Mouse (Mus musculus): ENCODE results near the gene Rtf1. TPM values are rescaled to one million over a fixed set of nuclear protein-coding genes. Genes with fewer than 3 reads are reported as not detected.

Rtf1 gene
- polyA plus RNA-seq, 1 experiment from 2014 or later, result 46.8 TPM

DNA sequence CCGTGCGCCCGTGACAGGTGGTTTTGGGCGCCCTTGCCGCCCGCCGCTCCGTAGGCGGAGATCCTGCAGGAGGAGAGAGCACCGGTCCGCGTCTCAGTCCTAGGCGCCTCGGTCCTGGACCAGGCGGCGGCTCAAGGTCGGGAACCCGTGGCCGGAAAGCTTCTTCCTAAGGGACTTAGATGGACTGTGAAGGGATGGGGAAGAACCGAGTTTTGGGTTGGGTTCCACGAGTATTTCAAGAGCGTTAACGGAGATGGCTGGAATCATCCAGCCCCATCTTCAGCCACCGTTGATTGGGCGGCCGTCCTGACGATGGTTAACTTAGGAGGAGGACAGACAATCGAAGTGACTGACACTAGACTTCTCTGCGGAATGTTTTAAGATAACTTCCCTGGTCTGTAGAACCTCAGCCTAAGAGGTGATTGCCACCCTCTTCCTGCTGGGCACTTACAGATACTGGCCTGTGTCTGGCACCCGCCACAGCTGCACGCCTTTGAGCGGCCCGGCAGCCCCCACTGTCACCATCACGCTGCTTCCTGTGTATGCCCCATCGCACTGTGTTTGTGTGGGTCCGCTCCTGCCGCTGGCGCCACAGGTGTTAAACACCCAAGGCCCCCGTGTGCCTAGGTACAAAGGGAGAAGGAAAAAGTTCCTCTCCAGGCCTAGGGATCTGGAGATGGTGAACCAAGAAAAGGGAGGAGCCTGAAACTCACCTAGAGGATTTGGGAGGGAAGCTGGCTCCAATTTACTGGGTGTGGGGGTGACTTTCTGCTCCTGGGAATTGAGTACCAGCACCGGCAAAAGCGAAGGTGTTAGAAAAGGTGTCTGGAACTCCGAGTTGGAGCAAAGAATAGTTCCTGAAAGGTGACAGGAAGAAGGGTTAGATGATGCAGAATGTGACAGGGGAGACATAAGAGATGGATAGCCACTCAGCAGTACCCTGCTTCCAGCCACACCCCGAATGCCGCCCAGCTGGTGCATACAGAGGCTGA lies 84.3 kb downstream of the Rtf1 start:
- Histone ChIP-seq H3K9ac (no peak overlapping the region), H3K4me1 (peaks cover 17% of the 10 kb centered on the region), H3K27ac (no peak overlapping the region), H3K9me3 (no peaks in the 10 kb centered on the region), H3K4me3 (peak overlapping the region; percentile 55), H3K4me2 (peak overlapping the region; percentile 100), H3K36me3 (peaks cover 6% of the 10 kb centered on the region), H3K27me3 (peaks cover 66% of the 10 kb centered on the region)
- 5% methylated on average over 44 of the region's 44 CpGs for whole genome bisulfite sequencing
- ATAC-seq (ENCODE audit: insufficient number of reproducible peaks, low FRiP score, low TSS enrichment, low read depth), result no peak

GRCm38 (mm10) chr2:119760251-119760650 lies 85.4 kb downstream of the Rtf1 start, which contains the start of gene Ltk:
TSS of gene Ltk (minus strand) at chr2:119760431.
- Histone ChIP-seq H3K9ac (no peak within 1 kb of the TSS), H3K4me3 (peak within 1 kb of the TSS; percentile 55; the same call in 1 of the 2 replicates), H3K27ac (no peak within 1 kb of the TSS), H3K9me3 (no peaks in the 10 kb centered on the region), H3K27me3 (peaks cover 60% of the 10 kb centered on the region), H3K4me1 (peaks cover 17% of the 10 kb centered on the region), H3K36me3 (peaks cover 17% of the 10 kb centered on the region), H3K4me2 (no peak within 1 kb of the TSS)
- 7% methylated on average over 9 of the region's 9 CpGs for WGBS
- ATAC-seq (ENCODE audit: insufficient number of reproducible peaks, low FRiP score, low TSS enrichment, low read depth), result no peak

DNA sequence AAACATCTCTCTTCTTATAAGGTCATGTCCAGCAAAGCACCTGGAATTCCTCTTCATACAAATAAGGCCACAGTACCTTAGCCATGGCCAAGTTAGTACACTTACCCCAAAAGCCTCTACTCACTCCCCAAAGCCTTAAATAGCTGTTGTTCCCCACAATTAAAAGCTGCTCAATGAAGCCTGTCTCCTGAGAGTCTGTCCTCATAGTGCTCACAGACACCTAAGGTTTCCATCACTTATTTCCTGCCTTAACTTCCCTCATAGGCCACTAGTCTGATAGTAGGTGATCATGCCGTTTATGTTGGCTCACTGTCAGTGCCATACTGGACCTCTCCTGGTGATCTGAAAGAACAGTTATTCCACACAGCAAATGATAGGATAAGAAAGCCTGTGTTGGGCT lies 87.4 kb downstream of the Rtf1 start:
- no peak overlapping the region for H3K9ac ChIP-seq
- H3K4me3 ChIP-seq, result no peak overlapping the region
- H3K9me3 ChIP-seq, result no peaks in the 10 kb centered on the region
- no peak overlapping the region for H3K4me2 ChIP-seq
- peaks cover 43% of the 10 kb centered on the region for H3K27me3 ChIP-seq
- peaks cover 16% of the 10 kb centered on the region for H3K4me1 ChIP-seq
- H3K36me3 ChIP-seq, result peaks cover 28% of the 10 kb centered on the region
- no peak overlapping the region for H3K27ac ChIP-seq
- WGBS, result 71% methylated on average over 1 of the region's 1 CpGs
- no peak for ATAC-seq (ENCODE audit: insufficient number of reproducible peaks, low FRiP score, low TSS enrichment, low read depth)

GRCm38 (mm10) chr2:119763924-119764323 lies 89.1 kb downstream of the Rtf1 start:
- H3K4me1 ChIP-seq, result no peaks in the 10 kb centered on the region
- no peaks in the 10 kb centered on the region for H3K9me3 ChIP-seq
- H3K4me2 ChIP-seq, result no peak overlapping the region
- H3K27ac ChIP-seq, result no peak overlapping the region
- no peak for ATAC-seq (ENCODE audit: insufficient number of reproducible peaks, low FRiP score, low TSS enrichment, low read depth)
- peaks cover 40% of the 10 kb centered on the region for H3K36me3 ChIP-seq
- 70% methylated on average over 4 of the region's 4 CpGs for WGBS
- H3K4me3 ChIP-seq, result no peak overlapping the region
- no peak overlapping the region for H3K9ac ChIP-seq
- H3K27me3 ChIP-seq, result peaks cover 27% of the 10 kb centered on the region

DNA sequence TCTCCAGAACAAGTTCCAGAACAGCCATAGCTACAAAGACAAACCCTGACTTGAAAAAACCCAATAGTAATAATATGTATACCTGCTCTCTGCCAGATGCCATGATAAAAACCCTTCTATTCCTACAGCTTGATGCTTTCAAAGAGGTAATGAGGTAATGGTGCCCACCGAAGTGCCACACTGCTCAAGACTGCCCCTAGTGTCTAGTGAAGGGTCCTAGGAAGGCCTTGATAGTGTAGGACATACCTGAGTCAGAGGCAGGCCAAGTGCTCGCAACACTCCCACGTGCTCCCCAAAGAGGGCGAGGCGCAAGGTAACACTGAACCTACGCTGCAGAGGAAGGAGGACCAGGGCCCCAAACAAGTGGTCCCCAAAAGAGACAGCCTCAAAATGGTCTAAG lies 92.4 kb downstream of the Rtf1 start:
- Histone ChIP-seq H3K4me3 (no peak overlapping the region), H3K4me2 (no peak overlapping the region), H3K27me3 (no peaks in the 10 kb centered on the region), H3K4me1 (no peaks in the 10 kb centered on the region), H3K27ac (no peak overlapping the region), H3K9ac (no peak overlapping the region), H3K36me3 (peaks cover 73% of the 10 kb centered on the region), H3K9me3 (no peaks in the 10 kb centered on the region)
- 91% methylated on average over 6 of the region's 6 CpGs for WGBS
- ATAC-seq (ENCODE audit: insufficient number of reproducible peaks, low FRiP score, low TSS enrichment, low read depth), result no peak

Other genes starting within 250 kb of the Rtf1 start
- gene Ino80, start 197.4 kb upstream of the Rtf1 start, polyA plus RNA-seq (2015; fragmentation: Nextera tagmentation; extraction: Ambion mirVana), result 3.5 and 4.0 TPM in 2 replicates
- gene Exd1, start 127.4 kb upstream of the Rtf1 start, polyA plus RNA-seq (2015; fragmentation: Nextera tagmentation; extraction: Ambion mirVana), result 0.14 and 0.51 TPM in 2 replicates
- 61.9 and 64.3 TPM in 2 replicates for gene Chp1, start 127.4 kb upstream of the Rtf1 start, polyA plus RNA-seq (2015; fragmentation: Nextera tagmentation; extraction: Ambion mirVana)
- gene Nusap1, start 56.8 kb upstream of the Rtf1 start, polyA plus RNA-seq (2015; fragmentation: Nextera tagmentation; extraction: Ambion mirVana), result 60.3 and 60.4 TPM in 2 replicates
- 16.6 and 18.1 TPM in 2 replicates for gene Oip5, start 56.6 kb upstream of the Rtf1 start, polyA plus RNA-seq (2015; fragmentation: Nextera tagmentation; extraction: Ambion mirVana)
- 44.1 and 45.2 TPM in 2 replicates for gene Ndufaf1, start 12.2 kb upstream of the Rtf1 start, polyA plus RNA-seq (2015; fragmentation: Nextera tagmentation; extraction: Ambion mirVana)
- gene Itpka, start 67.3 kb downstream of the Rtf1 start, polyA plus RNA-seq (2015; fragmentation: Nextera tagmentation; extraction: Ambion mirVana), result 0.31 and 0.55 TPM in 2 replicates
- not detected in 2 replicates for gene Ltk, start 85.4 kb downstream of the Rtf1 start, polyA plus RNA-seq (2015; fragmentation: Nextera tagmentation; extraction: Ambion mirVana)
- gene Rpap1, start 112.5 kb downstream of the Rtf1 start, polyA plus RNA-seq (2015; fragmentation: Nextera tagmentation; extraction: Ambion mirVana), result 22.1 and 22.2 TPM in 2 replicates
- 28.7 and 32.6 TPM in 2 replicates for gene Tyro3, start 122.7 kb downstream of the Rtf1 start, polyA plus RNA-seq (2015; fragmentation: Nextera tagmentation; extraction: Ambion mirVana)
- gene Mga, start 222.2 kb downstream of the Rtf1 start, polyA plus RNA-seq (2015; fragmentation: Nextera tagmentation; extraction: Ambion mirVana), result 25.3 and 25.6 TPM in 2 replicates